ENCODE assay signal across 8 mouse cellular contexts in genomic region chr10:88376770-88377169, GRCm38 (mm10). TPM values are rescaled to one million over a fixed set of nuclear protein-coding genes. Genes with fewer than 3 reads are reported as not detected.
DNase-seq lines count a peak whose midpoint lies in the region; ATAC-seq and TF ChIP-seq lines count a peak whose summit lies in the region.

No protein-coding gene starts in this region.

- H3K9ac ChIP-seq in ES-Bruce4 (ENCODE audit: low read depth, poor library complexity, severe bottlenecking), result no peak overlapping the region
- H3K9ac ChIP-seq in embryonic facial prominence, embryonic 11.5 days (replicated peaks; ENCODE audit: low read length), result no peak overlapping the region

- H3K4me1 ChIP-seq in ES-Bruce4 (ENCODE audit: control insufficient read depth, insufficient read depth, low read length), result peaks cover 2% of the 10 kb centered on the region
- H3K4me1 ChIP-seq in embryonic facial prominence, embryonic 11.5 days (ENCODE audit: control insufficient read depth, insufficient read depth, low read length), result no peaks in the 10 kb centered on the region

- no peaks in the 10 kb centered on the region for H3K9me3 ChIP-seq in ES-Bruce4 (replicated peaks; ENCODE audit: control insufficient read depth, insufficient read depth, low read length, poor library complexity, severe bottlenecking)
- no peaks in the 10 kb centered on the region for H3K9me3 ChIP-seq in embryonic facial prominence, embryonic 11.5 days (replicated peaks; ENCODE audit: control insufficient read depth, low read length)

- peak; percentile 85 for DNase-seq in adrenal gland, postnatal 25 days
- peak; percentile 87 for DNase-seq in embryonic facial prominence, embryonic 11.5 days (ENCODE audit: low spot score)
- peak; percentile 92 for DNase-seq in heart, adult 8-10 months (ENCODE audit: low spot score)
- peak; percentile 95 to 99 for DNase-seq in layer of hippocampus, adult 2 months (ENCODE audit: low spot score in 2 of 2)
- peak; percentile 95 for DNase-seq in lung, postnatal 36 days
- peak; percentile 90 for DNase-seq in right cerebral cortex, postnatal 14 days
- DNase-seq in urinary bladder, postnatal 36 days (ENCODE audit: low spot score in 2 of 2), result peak; percentile 84 to 90

- H3K27ac ChIP-seq in ES-Bruce4 (ENCODE audit: insufficient read depth, low read length), result no peak overlapping the region
- no peak overlapping the region for H3K27ac ChIP-seq in embryonic facial prominence, embryonic 11.5 days (replicated peaks; ENCODE audit: low read depth, low read length)
- peak overlapping the region; percentile 64; the same call in 1 of the 2 replicates for H3K27ac ChIP-seq in layer of hippocampus, adult 2 months

- TF ChIP-seq POLR2A in ES-Bruce4 (IDR thresholded peaks at IDR 0.05; ENCODE audit: insufficient read depth, low read length), result no peak

- no peak overlapping the region for H3K4me2 ChIP-seq in embryonic facial prominence, embryonic 11.5 days (ENCODE audit: low read depth, low read length)

- TF ChIP-seq CTCF in ES-Bruce4 (IDR thresholded peaks at IDR 0.05; ENCODE audit: low read depth, low read length), result peak; percentile 61
- TF ChIP-seq CTCF in layer of hippocampus, adult 2 months (conservative IDR thresholded peaks at IDR 0.05), result peak; percentile 94

- WGBS in embryonic facial prominence, embryonic 11.5 days, result 7% methylated on average over 11 of the region's 11 CpGs

- no peak overlapping the region for H3K4me3 ChIP-seq in ES-Bruce4 (ENCODE audit: low read depth, low read length)
- H3K4me3 ChIP-seq in embryonic facial prominence, embryonic 11.5 days (ENCODE audit: low read depth, low read length), result no peak overlapping the region
- peak overlapping the region; percentile 39; the same call in 1 of the 2 replicates for H3K4me3 ChIP-seq in layer of hippocampus, adult 2 months

- no peak for TF ChIP-seq EP300 in ES-Bruce4 (IDR thresholded peaks at IDR 0.05; ENCODE audit: insufficient read depth, low read depth, low read length)

- H3K36me3 ChIP-seq in ES-Bruce4 (ENCODE audit: control insufficient read depth, insufficient read depth, low read length, poor library complexity, severe bottlenecking), result no peaks in the 10 kb centered on the region
- no peaks in the 10 kb centered on the region for H3K36me3 ChIP-seq in embryonic facial prominence, embryonic 11.5 days (replicated peaks; ENCODE audit: control insufficient read depth, insufficient read depth, low read depth, low read length)

- H3K27me3 ChIP-seq in ES-Bruce4 (ENCODE audit: control insufficient read depth, insufficient read depth, low read length, poor library complexity, severe bottlenecking), result no peaks in the 10 kb centered on the region
- no peaks in the 10 kb centered on the region for H3K27me3 ChIP-seq in embryonic facial prominence, embryonic 11.5 days (ENCODE audit: control insufficient read depth, insufficient read depth, low read length)

- no peak for ATAC-seq in embryonic facial prominence, embryonic 11.5 days (replicated peaks; ENCODE audit: insufficient number of reproducible peaks, low FRiP score, low TSS enrichment, low read depth)

RNA-seq across cellular contexts. Expression of gene Dram1, which starts 2.1 kb away (rescaled TPM):
- polyA plus RNA-seq in ES-Bruce4 (2011; ENCODE audit: insufficient read depth, insufficient read length, low read depth, missing spikeins), result 0.57 and 0.72 TPM in 2 replicates
- 7.4 and 7.9 TPM in 2 replicates for total RNA-seq in adrenal gland, postnatal 25 days (2021)
- polyA plus RNA-seq in embryonic facial prominence, embryonic 11.5 days (2014; fragmentation: Nextera tagmentation; extraction: Ambion mirVana), result 0.62 and 0.74 TPM in 2 replicates
- total RNA-seq in heart, adult 8-10 months (2022), result 1 to 10 TPM; 2.2 to 4.1 (median 3.2) TPM
- 1 to 10 TPM in 1 of 2 experiments, under 1 TPM in 1; 0.88 to 1.5 TPM for total RNA-seq in layer of hippocampus, adult 2 months (2021)

RNA-seq across cellular contexts. Expression of gene Gnptab, which starts 2.2 kb away (rescaled TPM):
- 21.2 and 25.7 TPM in 2 replicates for polyA plus RNA-seq in ES-Bruce4 (2011; ENCODE audit: insufficient read depth, insufficient read length, low read depth, missing spikeins)
- total RNA-seq in adrenal gland, postnatal 25 days (2021), result 29.8 and 38.2 TPM in 2 replicates
- 6.2 and 7.6 TPM in 2 replicates for polyA plus RNA-seq in embryonic facial prominence, embryonic 11.5 days (2014; fragmentation: Nextera tagmentation; extraction: Ambion mirVana)
- total RNA-seq in heart, adult 8-10 months (2022), result 10 to 100 TPM; 22.0 to 32.7 (median 25.8) TPM
- 10 to 100 TPM; 72.6 to 74.4 TPM for total RNA-seq in layer of hippocampus, adult 2 months (2021)
